9 mouse cellular contexts compared by ENCODE assay signal in genomic region chr10:78458348-78459111, GRCm38 (mm10). TPM values are rescaled to one million over a fixed set of nuclear protein-coding genes. Genes with fewer than 3 reads are reported as not detected.
DNase-seq lines count a peak whose midpoint lies in the region; ATAC-seq and TF ChIP-seq lines count a peak whose summit lies in the region.
"Had no signal": no experiment of that assay in that cellular context is flagged by ENCODE, and none has a peak within 500 bp of the region (broad histone marks: within the 10 kb centered on the region; RNA-seq: fewer than 3 reads in every experiment).

No protein-coding gene starts in this region.

- DNase-seq in kidney, postnatal 14 days: no peak
- DNase-seq in heart, embryonic 10.5 days (ENCODE audit: low spot score): no peak
- peak; percentile 64 for DNase-seq in lung, postnatal 10 days
- DNase-seq in c-Kit-positive CD71-positive TER-119-positive erythroid progenitor cells, embryonic 14.5 days (ENCODE audit: low spot score): no peak
- DNase-seq in kidney, adult 2 months: no peak
- DNase-seq in cerebellum, adult 9-11 months: no peak

- H3K9me3 ChIP-seq in kidney, embryonic 15.5 days (replicated peaks): no peaks in the 10 kb centered on the region
- H3K9me3 ChIP-seq in heart, embryonic 10.5 days: no peaks in the 10 kb centered on the region

- no peak overlapping the region for H3K9ac ChIP-seq in kidney, embryonic 15.5 days

- H3K4me3 ChIP-seq in kidney, embryonic 15.5 days (replicated peaks): no peak overlapping the region
- H3K4me3 ChIP-seq in brown adipose tissue, adult 24 weeks (ENCODE audit: insufficient read depth, low read depth, low read length): no peak overlapping the region
- H3K4me3 ChIP-seq in heart, embryonic 10.5 days: no peak overlapping the region
- H3K4me3 ChIP-seq in kidney, adult 2 months (ENCODE audit: insufficient read depth, low read depth, low read length): no peak overlapping the region

- H3K27ac ChIP-seq in kidney, embryonic 15.5 days: 0 out of 2 replicates have a peak overlapping the region, but pooled peaks have one; percentile 34
- H3K27ac ChIP-seq in brown adipose tissue, adult 24 weeks (replicated peaks; ENCODE audit: low read depth, low read length): peak overlapping the region; percentile 19
- H3K27ac ChIP-seq in heart, embryonic 10.5 days: peak overlapping the region; percentile 7; the same call in 1 of the 2 replicates
- no peak overlapping the region; the same call in 1 of the 2 replicates for H3K27ac ChIP-seq in kidney, adult 2 months (ENCODE audit: insufficient read depth, low read depth, low read length)

- no peaks in the 10 kb centered on the region for H3K27me3 ChIP-seq in kidney, embryonic 15.5 days
- H3K27me3 ChIP-seq in heart, embryonic 10.5 days (ENCODE audit: insufficient read depth, poor library complexity, severe bottlenecking): peaks cover 14% of the 10 kb centered on the region
- H3K27me3 ChIP-seq in kidney, adult 2 months (replicated peaks; ENCODE audit: control insufficient read depth, insufficient read depth, low read length): no peaks in the 10 kb centered on the region

- H3K4me2 ChIP-seq in kidney, embryonic 15.5 days: no peak overlapping the region

- no peak for TF ChIP-seq POLR2A in kidney, adult 2 months (IDR thresholded peaks at IDR 0.05; ENCODE audit: low read depth, low read length)

- WGBS in kidney, embryonic 15.5 days: 71% methylated on average over 5 of the region's 5 CpGs
- 64% methylated on average over 5 of the region's 5 CpGs for WGBS in heart, embryonic 10.5 days
- 78% methylated on average over 5 of the region's 5 CpGs for WGBS in kidney, adult 2 months

- H3K36me3 ChIP-seq in kidney, embryonic 15.5 days: no peaks in the 10 kb centered on the region
- H3K36me3 ChIP-seq in heart, embryonic 10.5 days: no peaks in the 10 kb centered on the region
- no peaks in the 10 kb centered on the region for H3K36me3 ChIP-seq in kidney, adult 2 months (ENCODE audit: control insufficient read depth, insufficient read depth, low read length)

- TF ChIP-seq CTCF in kidney, adult 2 months (conservative IDR thresholded peaks at IDR 0.05; ENCODE audit: insufficient read depth, insufficient read length, low read depth, low read length): no peak

- no peak for ATAC-seq in kidney, embryonic 15.5 days (replicated peaks; ENCODE audit: low FRiP score)

- H3K4me1 ChIP-seq in kidney, embryonic 15.5 days: peaks cover 42% of the 10 kb centered on the region
- peaks cover 33% of the 10 kb centered on the region for H3K4me1 ChIP-seq in brown adipose tissue, adult 24 weeks (ENCODE audit: control insufficient read depth, insufficient read depth, insufficient read length, low read length)
- peaks cover 30% of the 10 kb centered on the region for H3K4me1 ChIP-seq in heart, embryonic 10.5 days
- H3K4me1 ChIP-seq in kidney, adult 2 months (ENCODE audit: control insufficient read depth, insufficient read depth, low read length): peaks cover 21% of the 10 kb centered on the region

RNA-seq across cellular contexts. Expression of gene Pdxk, which starts 6.2 kb away (rescaled TPM):
- 17.2 and 20.4 TPM in 2 replicates for polyA plus RNA-seq in kidney, embryonic 15.5 days (2015; fragmentation: Nextera tagmentation; extraction: Ambion mirVana)
- 21.2 and 28.2 TPM in 2 replicates for polyA plus RNA-seq in brown adipose tissue, adult 24 weeks (2012; ENCODE audit: insufficient read depth, insufficient read length, missing spikeins)
- polyA plus RNA-seq in heart, embryonic 10.5 days (2016; fragmentation: Nextera tagmentation; extraction: Ambion mirVana): 6.5 and 7.0 TPM in 2 replicates
- polyA plus RNA-seq in kidney, adult 2 months (2012; rRNA removed): 107 TPM in 2 replicates

RNA-seq across cellular contexts. Expression of gene Cstb, which starts 33.1 kb away (rescaled TPM):
- polyA plus RNA-seq in kidney, embryonic 15.5 days (2015; fragmentation: Nextera tagmentation; extraction: Ambion mirVana): 182 and 209 TPM in 2 replicates
- polyA plus RNA-seq in brown adipose tissue, adult 24 weeks (2012; ENCODE audit: insufficient read depth, insufficient read length, missing spikeins): 192 and 249 TPM in 2 replicates
- polyA plus RNA-seq in heart, embryonic 10.5 days (2016; fragmentation: Nextera tagmentation; extraction: Ambion mirVana): 117 and 136 TPM in 2 replicates
- polyA plus RNA-seq in kidney, adult 2 months (2012; rRNA removed): 101 and 115 TPM in 2 replicates

RNA-seq across cellular contexts. Expression of gene Rrp1, which starts 45.7 kb away (rescaled TPM):
- 287 and 316 TPM in 2 replicates for polyA plus RNA-seq in kidney, embryonic 15.5 days (2015; fragmentation: Nextera tagmentation; extraction: Ambion mirVana)
- polyA plus RNA-seq in brown adipose tissue, adult 24 weeks (2012; ENCODE audit: insufficient read depth, insufficient read length, missing spikeins): 52.5 and 65.4 TPM in 2 replicates
- polyA plus RNA-seq in heart, embryonic 10.5 days (2016; fragmentation: Nextera tagmentation; extraction: Ambion mirVana): 271 and 283 TPM in 2 replicates
- polyA plus RNA-seq in kidney, adult 2 months (2012; rRNA removed): 58.2 and 80.3 TPM in 2 replicates

RNA-seq across cellular contexts. Expression of gene Olfr1358, which starts 58.7 kb away (rescaled TPM):
- polyA plus RNA-seq in kidney, embryonic 15.5 days (2015; fragmentation: Nextera tagmentation; extraction: Ambion mirVana): not detected in 2 replicates
- polyA plus RNA-seq in brown adipose tissue, adult 24 weeks (2012; ENCODE audit: insufficient read depth, insufficient read length, missing spikeins): not detected in 2 replicates
- polyA plus RNA-seq in heart, embryonic 10.5 days (2016; fragmentation: Nextera tagmentation; extraction: Ambion mirVana): not detected in 2 replicates
- polyA plus RNA-seq in kidney, adult 2 months (2012; rRNA removed): not detected in 2 replicates
- polyA plus RNA-seq: heart, embryonic 14.5 days had no signal
